Mouse (Mus musculus) embryonic facial prominence, embryonic 13.5 days (tissue): ENCODE measurements around the gene Olfr1126. TPM values are rescaled to one million over a fixed set of nuclear protein-coding genes. Genes with fewer than 3 reads are reported as not detected.
"Not testable (repeated sequence)": the region's sequence is repeated elsewhere in the genome, so short reads cannot be mapped to it uniquely, and the experiment has no call there.

Source experiments
- ATAC-seq: fragments of 200-750 bp; cut with Nextera tagmentation; 2 replicates; pipeline ENCODE4 v1.8.0; 2017; ENCODE audit warnings: low read depth; ENCODE audit not compliant: insufficient number of reproducible peaks, insufficient read depth, low FRiP score, low TSS enrichment
- H3K27ac ChIP-seq: fragments of 300-500 bp; sonication (generic); 2 replicates; pipeline ENCODE4 v1.5.1; 2015; ENCODE audit warnings: moderate library complexity, mild to moderate bottlenecking, inconsistent platforms
- H3K27me3 ChIP-seq: fragments of 300-500 bp; sonication (generic); 2 replicates; pipeline ENCODE4 v1.6.1; 2015; ENCODE audit warnings: mild to moderate bottlenecking, inconsistent platforms
- H3K36me3 ChIP-seq: fragments of 300-500 bp; sonication (generic); 2 replicates; pipeline ENCODE4 v1.6.1; 2015; ENCODE audit warnings: mild to moderate bottlenecking, inconsistent platforms
- H3K4me1 ChIP-seq: fragments of 300-500 bp; sonication (generic); 2 replicates; pipeline ENCODE4 v1.6.1; 2015; ENCODE audit warnings: inconsistent platforms
- H3K4me2 ChIP-seq: fragments of 300-500 bp; sonication (generic); 2 replicates; pipeline ENCODE4 v1.6.1; 2015; ENCODE audit warnings: moderate library complexity, mild to moderate bottlenecking, inconsistent platforms
- H3K4me3 ChIP-seq: fragments of 300-500 bp; sonication (generic); 2 replicates; pipeline ENCODE4 v1.5.1; 2015; ENCODE audit warnings: mild to moderate bottlenecking, inconsistent platforms
- H3K9ac ChIP-seq: fragments of 300-500 bp; sonication (generic); 2 replicates; pipeline ENCODE4 v1.6.1; 2015; ENCODE audit warnings: mild to moderate bottlenecking, inconsistent platforms
- H3K9me3 ChIP-seq: fragments of 300-500 bp; sonication (generic); 2 replicates; pipeline ENCODE4 v1.6.1; 2016; ENCODE audit warnings: inconsistent platforms
- WGBS: fragments of 180-500 bp; shearing (Covaris S2); methylation state at CpG from one replicate; pipeline ENCODE4 v1.1.7; 2015; ENCODE audit warnings: mixed read lengths; 5-methylcytosine and 5-hydroxymethylcytosine counted together
- polyA plus RNA-seq: library from polyadenylated mRNA; unstranded; fragments of >200 nt; fragmentation: Nextera tagmentation; extraction: Ambion mirVana; gene quantifications from 2 replicates; pipeline ENCODE4 v1.2.1, GENCODE M21; 2015

Olfr1126 gene
- polyA plus RNA-seq = not detected in 2 replicates

GRCm38 (mm10) chr2:87453662-87454061 lies at the start of gene Olfr1126:
Gene Olfr1126, plus strand, starts transcription at chr2:87453962.
- no peak for ATAC-seq
- Histone ChIP-seq H3K4me1 (no peaks in the 10 kb centered on the region), H3K9me3 (no peaks in the 10 kb centered on the region), H3K9ac (no peak within 1 kb of the TSS), H3K27ac (no peak within 1 kb of the TSS), H3K36me3 (no peaks in the 10 kb centered on the region), H3K4me2 (no peak within 1 kb of the TSS), H3K27me3 (no peaks in the 10 kb centered on the region), H3K4me3 (no peak within 1 kb of the TSS)

- ATAC-seq = no peak
- H3K27ac ChIP-seq = no peak within 1 kb of the TSS
- no peaks in the 10 kb centered on the region for H3K36me3 ChIP-seq
- 90% methylated on average over 1 of the region's 1 CpGs for WGBS
- no peak within 1 kb of the TSS for H3K9ac ChIP-seq
- H3K4me2 ChIP-seq = no peak within 1 kb of the TSS
- H3K9me3 ChIP-seq = no peaks in the 10 kb centered on the region
- no peaks in the 10 kb centered on the region for H3K27me3 ChIP-seq
- no peak within 1 kb of the TSS for H3K4me3 ChIP-seq
- H3K4me1 ChIP-seq = no peaks in the 10 kb centered on the region
These were observed 37.4 kb upstream of the Olfr1126 start, which contains the start of gene Olfr1123 for GRCm38 (mm10) chr2:87416335-87416734. Gene Olfr1123, plus strand, starts transcription at chr2:87416635.

GRCm38 (mm10) chr2:87429975-87430374 lies 23.8 kb upstream of the Olfr1126 start, which contains the start of gene Olfr1124:
Gene Olfr1124, plus strand, starts transcription at chr2:87430275.
- ATAC-seq = no peak
- 88% methylated on average over 1 of the region's 1 CpGs for WGBS

GRCm38 (mm10) chr2:87437731-87438130 lies 16.0 kb upstream of the Olfr1126 start:
- no peaks in the 10 kb centered on the region for H3K36me3 ChIP-seq
- H3K4me1 ChIP-seq = no peaks in the 10 kb centered on the region
- no peaks in the 10 kb centered on the region for H3K9me3 ChIP-seq
- no peak overlapping the region for H3K27ac ChIP-seq
- no peaks in the 10 kb centered on the region for H3K27me3 ChIP-seq
- H3K4me2 ChIP-seq = no peak overlapping the region
- 91% methylated on average over 16 of the region's 16 CpGs for WGBS
- H3K9ac ChIP-seq = no peak overlapping the region
- no peak overlapping the region for H3K4me3 ChIP-seq
- no peak for ATAC-seq

More at GRCm38 (mm10) chr2:87429975-87430374, 23.8 kb upstream of the Olfr1126 start, which contains the start of gene Olfr1124:
- no peaks in the 10 kb centered on the region for H3K36me3 ChIP-seq
- no peak within 1 kb of the TSS for H3K27ac ChIP-seq
- no peak within 1 kb of the TSS for H3K4me2 ChIP-seq
- H3K4me1 ChIP-seq = no peaks in the 10 kb centered on the region
- H3K9ac ChIP-seq = no peak within 1 kb of the TSS
- no peaks in the 10 kb centered on the region for H3K27me3 ChIP-seq
- H3K4me3 ChIP-seq = no peak within 1 kb of the TSS
- no peaks in the 10 kb centered on the region for H3K9me3 ChIP-seq

GRCm38 (mm10) chr2:87461769-87462168 lies 8.0 kb downstream of the Olfr1126 start:
- no peaks in the 10 kb centered on the region for H3K27me3 ChIP-seq
- WGBS = 89% methylated on average over 4 of the region's 4 CpGs
- no peak for ATAC-seq
- no peaks in the 10 kb centered on the region for H3K9me3 ChIP-seq
- no peak overlapping the region for H3K9ac ChIP-seq
- no peaks in the 10 kb centered on the region for H3K4me1 ChIP-seq
- H3K27ac ChIP-seq = no peak overlapping the region
- no peak overlapping the region for H3K4me3 ChIP-seq
- H3K36me3 ChIP-seq = no peaks in the 10 kb centered on the region
- H3K4me2 ChIP-seq = no peak overlapping the region

GRCm38 (mm10) chr2:87480207-87480606 lies 26.4 kb downstream of the Olfr1126 start:
- Histone ChIP-seq H3K4me1 (no peaks in the 10 kb centered on the region), H3K36me3 (no peaks in the 10 kb centered on the region), H3K4me2 (no peak overlapping the region), H3K9ac (no peak overlapping the region), H3K9me3 (no peaks in the 10 kb centered on the region), H3K27ac (no peak overlapping the region), H3K4me3 (no peak overlapping the region), H3K27me3 (no peaks in the 10 kb centered on the region)
- ATAC-seq = no peak

- H3K36me3 ChIP-seq = no peaks in the 10 kb centered on the region
- no peak overlapping the region for H3K27ac ChIP-seq
- H3K9ac ChIP-seq = no peak overlapping the region
- no peaks in the 10 kb centered on the region for H3K9me3 ChIP-seq
- H3K4me1 ChIP-seq = no peaks in the 10 kb centered on the region
- H3K27me3 ChIP-seq = no peaks in the 10 kb centered on the region
- no peak for ATAC-seq
- H3K4me2 ChIP-seq = no peak overlapping the region
- 80% methylated on average over 4 of the region's 4 CpGs for WGBS
- no peak overlapping the region for H3K4me3 ChIP-seq
These were observed 27.4 kb downstream of the Olfr1126 start for GRCm38 (mm10) chr2:87481158-87481557.

GRCm38 (mm10) chr2:87482276-87482675 lies 28.5 kb downstream of the Olfr1126 start:
- Histone ChIP-seq H3K36me3 (no peaks in the 10 kb centered on the region), H3K9ac (no peak overlapping the region), H3K27me3 (no peaks in the 10 kb centered on the region), H3K4me1 (no peaks in the 10 kb centered on the region), H3K27ac (no peak overlapping the region), H3K4me3 (no peak overlapping the region), H3K9me3 (no peaks in the 10 kb centered on the region), H3K4me2 (no peak overlapping the region)
- no peak for ATAC-seq
- 71% methylated on average over 2 of the region's 2 CpGs for WGBS

- H3K36me3 ChIP-seq, ATAC-seq, H3K27me3 ChIP-seq, H3K4me3 ChIP-seq, H3K4me1 ChIP-seq, H3K27ac ChIP-seq, H3K4me2 ChIP-seq, H3K9me3 ChIP-seq, H3K9ac ChIP-seq: not testable (repeated sequence)
- WGBS = 83% methylated on average over 4 of the region's 5 CpGs
These were observed 43.2 kb downstream of the Olfr1126 start, which contains the start of gene Pramel7 for GRCm38 (mm10) chr2:87496993-87497392. Gene Pramel7, minus strand, starts transcription at chr2:87497093.

GRCm38 (mm10) chr2:87506265-87506664 lies 52.5 kb downstream of the Olfr1126 start, which contains the start of gene Pramel6:
Gene Pramel6, plus strand, starts transcription at chr2:87506565.
- Histone ChIP-seq H3K4me2 (no peak within 1 kb of the TSS), H3K4me3 (no peak within 1 kb of the TSS), H3K27me3 (no peaks in the 10 kb centered on the region), H3K27ac (no peak within 1 kb of the TSS), H3K9me3 (0 out of 2 replicates have a peak, but pooled peaks cover 3% of the 10 kb centered on the region), H3K9ac (no peak within 1 kb of the TSS), H3K36me3 (no peaks in the 10 kb centered on the region), H3K4me1 (no peaks in the 10 kb centered on the region)
- ATAC-seq = no peak
- WGBS = 84% methylated on average over 6 of the region's 6 CpGs
